Mouse (Mus musculus) midbrain, postnatal 0 days (tissue): ENCODE measurements around the gene Ptges3. TPM values are rescaled to one million over a fixed set of nuclear protein-coding genes. Genes with fewer than 3 reads are reported as not detected.
A peak's percentile ranks its signal among the peaks of the same experiment; 100 is the strongest.

ENCODE experiments used
- ATAC-seq: fragments of 200-750 bp; cut with Nextera tagmentation; 2 replicates; pipeline ENCODE4 v1.8.0; 2017; ENCODE audit warnings: moderate number of reproducible peaks, mild to moderate bottlenecking, moderate TSS enrichment, moderate library complexity; ENCODE audit not compliant: low FRiP score
- DNase-seq: peaks from one replicate; pipeline ENCODE4 v3.0.0-alpha.2; 2015; ENCODE audit warnings: low spot score
- H3K27ac ChIP-seq: fragments of 300-500 bp; sonication (generic); 2 replicates; pipeline ENCODE4 v1.5.1; 2014; ENCODE audit warnings: low read depth, mild to moderate bottlenecking, low read length, mixed read lengths
- H3K27me3 ChIP-seq: fragments of 300-500 bp; sonication (generic); 2 replicates; pipeline ENCODE4 v1.6.1; 2014; ENCODE audit warnings: low read length, control low read depth, mixed read lengths; ENCODE audit not compliant: insufficient read depth
- H3K36me3 ChIP-seq: fragments of 300-500 bp; sonication (generic); 2 replicates; pipeline ENCODE4 v1.6.1; 2014; ENCODE audit warnings: low read length, control low read depth, mixed read lengths; ENCODE audit not compliant: insufficient read depth
- H3K4me1 ChIP-seq: fragments of 300-500 bp; sonication (generic); 2 replicates; pipeline ENCODE4 v1.6.1; 2014; ENCODE audit warnings: mild to moderate bottlenecking, control low read depth, antibody characterized with exemption, low read length, mixed read lengths; ENCODE audit not compliant: insufficient read depth
- H3K4me2 ChIP-seq: fragments of 300-500 bp; sonication (generic); 2 replicates; pipeline ENCODE4 v1.6.1; 2014; ENCODE audit warnings: low read depth, mild to moderate bottlenecking, low read length, mixed read lengths; ENCODE audit not compliant: poor library complexity, severe bottlenecking
- H3K4me3 ChIP-seq: fragments of 300-500 bp; sonication (generic); 2 replicates; pipeline ENCODE4 v1.5.1; 2014; ENCODE audit warnings: low read depth, mild to moderate bottlenecking, low read length, moderate library complexity
- H3K9ac ChIP-seq: fragments of 300-500 bp; sonication (generic); replicated peaks from 2 replicates; pipeline ENCODE4 v1.6.1; 2014; ENCODE audit warnings: mild to moderate bottlenecking, low read length, moderate library complexity, mixed read lengths; ENCODE audit not compliant: poor library complexity, severe bottlenecking
- H3K9me3 ChIP-seq: fragments of 300-500 bp; sonication (generic); 2 replicates; pipeline ENCODE4 v1.6.1; 2016; ENCODE audit warnings: low read length, control low read depth
- CTCF ChIP-seq: IDR thresholded peaks from 2 replicates; pipeline ENCODE4 v1.5.1; 2016; ENCODE audit warnings: antibody characterized with exemption, mild to moderate bottlenecking
- WGBS: fragments of 180-500 bp; shearing (Covaris S2); extraction: QIAGEN DNeasy Blood & Tissue Kit; methylation state at CpG from one replicate; pipeline ENCODE4 v1.1.7; 2014; 5-methylcytosine and 5-hydroxymethylcytosine counted together
- polyA plus RNA-seq: library from polyadenylated mRNA; unstranded; fragments of >200 nt; fragmentation: Nextera tagmentation; extraction: Ambion mirVana; gene quantifications from 2 replicates; pipeline ENCODE4 v1.2.1, GENCODE M21; 2015
- total RNA-seq: library from RNA; depleted of rRNA; stranded (reverse); fragments of >200 nt; gene quantifications from 2 replicates; pipeline ENCODE4 v1.2.3, GENCODE M21; 2014

Gene Ptges3
- total and polyA plus RNA-seq, 2 experiments from 2014 or later, result 109 to 433 TPM

- ATAC-seq (no peak), DNase-seq (no peak)
- no peak for TF ChIP-seq CTCF
- H3K4me2 ChIP-seq, result no peak overlapping the region
- no peak overlapping the region for H3K27ac ChIP-seq
- peaks cover 14% of the 10 kb centered on the region for H3K4me1 ChIP-seq
- H3K4me3 ChIP-seq, result no peak overlapping the region
- H3K27me3 ChIP-seq, result no peaks in the 10 kb centered on the region
- H3K9ac ChIP-seq, result no peak overlapping the region
- no peaks in the 10 kb centered on the region for H3K9me3 ChIP-seq
- peaks cover 46% of the 10 kb centered on the region for H3K36me3 ChIP-seq
- 90% methylated on average over 5 of the region's 5 CpGs for WGBS
Observed at GRCm38 (mm10) chr10:128088181-128088580, 29.4 kb downstream of the Ptges3 start.

DNA sequence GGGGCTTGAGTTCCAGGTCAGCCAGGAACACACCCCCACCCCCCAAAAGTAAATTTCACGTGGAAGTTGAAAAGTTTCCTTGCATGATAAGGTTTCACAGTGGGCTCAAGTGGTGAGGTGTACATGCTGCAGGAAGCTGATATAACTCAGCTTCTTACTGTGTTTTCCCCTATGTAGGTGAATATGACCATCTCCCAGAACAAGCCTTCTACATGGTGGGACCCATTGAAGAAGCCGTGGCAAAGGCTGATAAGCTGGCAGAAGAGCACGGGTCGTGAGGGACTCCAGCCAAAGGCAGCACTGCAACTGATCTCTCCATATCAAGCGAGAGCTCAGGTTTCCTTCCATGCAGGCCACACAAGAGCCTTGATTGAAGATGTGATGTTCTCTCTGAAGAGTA lies 31.1 kb downstream of the Ptges3 start:
- Histone ChIP-seq H3K4me1 (peaks cover 22% of the 10 kb centered on the region), H3K4me2 (no peak overlapping the region), H3K36me3 (peaks cover 46% of the 10 kb centered on the region), H3K27ac (no peak overlapping the region), H3K27me3 (no peaks in the 10 kb centered on the region), H3K9ac (no peak overlapping the region), H3K4me3 (no peak overlapping the region), H3K9me3 (no peaks in the 10 kb centered on the region)
- TF ChIP-seq CTCF, result no peak
- DNase-seq (no peak), ATAC-seq (no peak)
- WGBS, result 78% methylated on average over 5 of the region's 5 CpGs

DNA sequence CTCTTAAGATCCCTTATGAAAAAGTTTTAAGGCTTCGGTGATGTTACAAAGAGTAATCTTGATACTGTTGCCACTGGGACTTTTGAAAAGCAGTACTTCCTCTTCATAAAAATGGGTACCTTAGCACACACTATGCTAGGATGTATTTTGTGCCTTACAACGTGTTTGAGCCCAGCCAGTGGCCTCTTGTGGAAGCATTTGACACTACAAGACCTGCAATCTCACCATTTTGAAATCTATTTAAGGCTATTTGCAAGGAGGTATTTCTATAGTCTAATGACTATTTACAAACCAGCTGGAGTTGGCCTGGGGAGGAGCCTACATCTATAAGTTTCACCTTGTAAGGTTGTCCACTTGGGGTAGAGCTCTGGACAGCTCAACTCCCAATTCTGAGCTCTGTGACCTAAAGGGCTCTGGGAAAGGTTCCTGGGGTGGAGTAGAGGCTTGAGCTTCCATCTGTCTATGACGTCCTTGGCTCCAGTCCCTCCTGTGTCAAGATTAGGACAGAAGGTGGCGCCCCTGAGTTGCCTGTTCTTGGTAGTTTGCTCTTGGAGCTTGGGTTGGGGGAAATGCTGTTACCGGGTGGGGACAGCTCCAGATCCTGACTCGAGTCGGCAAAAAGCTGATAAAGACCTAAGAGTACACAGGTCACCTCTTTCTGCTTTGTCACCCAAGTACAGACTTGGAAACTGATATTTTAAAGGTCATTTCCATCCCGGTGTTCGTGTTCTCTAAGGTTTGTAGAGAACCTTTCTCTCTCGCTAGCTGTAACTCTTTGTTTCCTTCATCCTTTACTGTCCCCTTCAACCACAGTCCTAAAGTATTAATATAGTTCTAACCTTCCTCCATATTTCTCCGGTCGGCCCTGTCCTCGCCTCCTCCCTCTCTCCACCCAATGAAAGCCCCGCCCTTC lies 32.2 kb downstream of the Ptges3 start:
- no peaks in the 10 kb centered on the region for H3K27me3 ChIP-seq
- peak overlapping the region; percentile 80; the same call in 1 of the 2 replicates for H3K9ac ChIP-seq
- peak overlapping the region; percentile 95 for H3K4me2 ChIP-seq
- TF ChIP-seq CTCF, result peak; percentile 80
- H3K4me1 ChIP-seq, result peaks cover 22% of the 10 kb centered on the region
- H3K9me3 ChIP-seq, result no peaks in the 10 kb centered on the region
- DNase-seq, result peak; percentile 93
- peak overlapping the region; percentile 83 for H3K4me3 ChIP-seq
- 8% methylated on average over 14 of the region's 14 CpGs for WGBS
- H3K36me3 ChIP-seq, result peaks cover 38% of the 10 kb centered on the region
- H3K27ac ChIP-seq, result no peak overlapping the region
- peak; percentile 49 for ATAC-seq

DNA sequence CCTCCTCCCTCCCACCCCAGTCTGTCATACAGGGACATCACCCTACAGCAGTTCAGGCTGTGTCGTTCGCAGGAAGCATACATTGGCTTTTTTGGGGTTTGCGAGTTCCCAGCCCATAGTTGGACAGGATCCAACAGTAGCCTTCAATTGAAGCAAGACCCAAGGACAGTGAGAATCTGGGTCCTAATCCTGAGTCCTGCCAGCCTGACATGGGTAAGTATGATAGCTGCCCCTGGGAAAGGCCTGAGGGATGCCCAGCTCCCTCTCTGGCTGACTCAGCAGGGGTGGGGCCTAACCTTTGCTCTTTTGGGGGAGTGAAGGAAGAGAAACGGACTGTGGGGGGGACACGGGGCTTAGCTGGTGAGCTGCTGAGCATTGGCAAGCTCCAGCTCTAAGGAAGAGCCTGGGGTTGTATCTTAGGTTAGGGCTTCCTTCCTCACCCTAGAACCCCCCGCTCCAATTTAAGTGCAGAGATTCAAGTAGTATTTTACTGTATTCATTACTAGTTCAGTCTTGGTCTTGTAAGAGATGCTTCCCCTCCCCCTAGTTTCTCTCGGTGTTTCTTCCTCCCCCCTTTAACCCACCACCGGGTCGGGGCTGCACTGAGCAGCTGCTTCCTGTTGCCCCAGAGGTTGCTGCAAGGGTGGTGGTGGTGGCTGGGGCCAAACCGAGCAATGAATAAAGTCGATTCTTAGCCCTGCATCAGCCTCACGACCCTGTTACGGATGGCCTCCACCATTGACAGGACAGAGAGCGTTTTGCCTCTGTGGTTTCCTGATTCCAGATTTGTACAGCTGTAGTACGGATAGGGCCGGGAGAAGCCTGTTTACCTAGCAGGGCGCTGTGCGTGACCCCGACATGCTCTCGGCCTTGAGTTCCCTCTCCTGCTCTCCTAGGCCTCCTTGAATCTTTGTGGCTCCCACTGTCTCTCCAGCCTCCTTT lies 33.1 kb downstream of the Ptges3 start, which contains the start of gene Baz2a:
Baz2a (plus strand) TSS at position 14 of the 942 bp plus-strand sequence.
- WGBS, result 2% methylated on average over 20 of the region's 20 CpGs
- Histone ChIP-seq H3K4me2 (peak within 1 kb of the TSS; percentile 95), H3K4me1 (peaks cover 22% of the 10 kb centered on the region), H3K36me3 (peaks cover 29% of the 10 kb centered on the region), H3K4me3 (peak within 1 kb of the TSS; percentile 83), H3K9ac (peak within 1 kb of the TSS; percentile 80), H3K27me3 (no peaks in the 10 kb centered on the region), H3K9me3 (no peaks in the 10 kb centered on the region), H3K27ac (peak within 1 kb of the TSS; percentile 80)
- peak; percentile 22 for DNase-seq
- no peak; the same call in 1 of the 2 replicates for ATAC-seq
- TF ChIP-seq CTCF, result no peak

- under 1% methylated on average over 64 of the region's 88 CpGs for WGBS
- no peaks in the 10 kb centered on the region for H3K27me3 ChIP-seq
- H3K4me3 ChIP-seq, result peak overlapping the region; percentile 83
- ATAC-seq (peak; percentile 59), DNase-seq (peak; percentile 76)
- peaks cover 25% of the 10 kb centered on the region for H3K36me3 ChIP-seq
- H3K4me1 ChIP-seq, result peaks cover 22% of the 10 kb centered on the region
- peak overlapping the region; percentile 80 for H3K9ac ChIP-seq
- H3K27ac ChIP-seq, result peak overlapping the region; percentile 80
- peak overlapping the region; percentile 95 for H3K4me2 ChIP-seq
- TF ChIP-seq CTCF, result peak; percentile 62
- no peaks in the 10 kb centered on the region for H3K9me3 ChIP-seq
Observed at GRCm38 (mm10) chr10:128092506-128093495, 34.0 kb downstream of the Ptges3 start.
